Mouse (Mus musculus): ENCODE data around the gene Prpf39.

Gene Prpf39

DNA sequence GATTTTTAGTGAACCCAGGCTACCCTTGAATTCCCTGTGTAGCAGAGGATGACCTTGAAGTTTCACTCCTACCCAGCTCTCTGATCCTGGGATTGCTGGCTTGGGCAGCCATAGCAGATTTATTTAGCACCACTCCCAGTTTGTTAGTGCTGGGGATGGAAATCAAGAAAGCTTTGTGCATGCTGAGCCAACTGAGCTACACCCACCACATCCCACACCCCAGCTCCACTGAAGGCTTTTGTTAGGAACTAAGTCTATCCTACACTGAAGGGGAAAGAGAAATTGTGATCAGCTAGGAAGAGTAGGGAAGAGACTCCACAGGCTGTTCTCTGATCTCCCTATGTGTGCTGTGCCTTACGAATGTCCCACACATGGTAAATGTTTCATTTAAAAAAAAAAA lies 76.7 kb downstream of the Prpf39 start:
- no peak for DNase-seq (ENCODE audit: extremely low read depth, insufficient read length, low spot score)

Measured in 3134 (cell line).